Mouse (Mus musculus) right cerebral cortex, postnatal 25 days (tissue): Measurements from ENCODE around the gene Arhgef40.
"Not testable (repeated sequence)": the region's sequence is repeated elsewhere in the genome, so short reads cannot be mapped to it uniquely, and the experiment has no call there.

Experiments used
- DNase-seq: peaks from one replicate; pipeline ENCODE4 v3.0.0; 2022

The Arhgef40 gene

DNA sequence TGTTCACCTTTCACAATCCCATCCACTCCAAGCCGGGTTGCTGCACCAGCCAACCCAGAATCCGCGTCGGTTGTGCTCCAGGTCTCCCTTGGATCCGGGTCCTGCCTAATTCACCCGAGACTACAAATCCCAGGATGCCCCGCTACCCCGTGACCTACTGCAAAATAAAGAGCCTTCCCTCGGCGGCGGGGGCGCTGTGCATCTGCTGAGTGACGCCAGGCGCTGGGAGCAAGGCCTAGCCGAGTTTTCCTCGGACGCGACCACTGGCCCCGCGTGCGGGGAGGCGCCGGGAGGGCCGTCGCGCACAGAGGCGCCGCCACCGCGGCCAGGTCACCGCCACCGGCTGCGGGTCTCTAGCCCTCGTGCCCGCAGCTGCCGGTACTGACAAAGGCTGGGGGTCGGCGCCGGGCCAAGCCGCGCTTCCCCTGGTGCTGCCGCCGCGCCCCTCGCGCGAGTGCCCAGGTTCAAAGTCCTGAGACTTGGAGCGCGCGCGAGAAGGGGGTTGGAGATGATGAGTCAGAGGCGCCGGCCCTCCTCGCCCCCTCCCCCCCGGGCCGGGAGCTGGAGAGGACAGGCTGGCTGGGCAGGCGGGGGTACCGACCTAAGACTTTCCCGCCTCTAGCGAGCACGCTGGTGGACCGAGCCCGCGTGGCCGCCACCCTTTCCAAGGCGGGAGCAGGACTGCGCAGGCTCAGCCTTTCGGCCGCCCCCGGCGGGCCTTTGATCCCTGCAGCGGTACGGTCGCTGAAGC lies 35.2 kb downstream of the Arhgef40 start:
- DNase-seq = peak; percentile 98

DNA sequence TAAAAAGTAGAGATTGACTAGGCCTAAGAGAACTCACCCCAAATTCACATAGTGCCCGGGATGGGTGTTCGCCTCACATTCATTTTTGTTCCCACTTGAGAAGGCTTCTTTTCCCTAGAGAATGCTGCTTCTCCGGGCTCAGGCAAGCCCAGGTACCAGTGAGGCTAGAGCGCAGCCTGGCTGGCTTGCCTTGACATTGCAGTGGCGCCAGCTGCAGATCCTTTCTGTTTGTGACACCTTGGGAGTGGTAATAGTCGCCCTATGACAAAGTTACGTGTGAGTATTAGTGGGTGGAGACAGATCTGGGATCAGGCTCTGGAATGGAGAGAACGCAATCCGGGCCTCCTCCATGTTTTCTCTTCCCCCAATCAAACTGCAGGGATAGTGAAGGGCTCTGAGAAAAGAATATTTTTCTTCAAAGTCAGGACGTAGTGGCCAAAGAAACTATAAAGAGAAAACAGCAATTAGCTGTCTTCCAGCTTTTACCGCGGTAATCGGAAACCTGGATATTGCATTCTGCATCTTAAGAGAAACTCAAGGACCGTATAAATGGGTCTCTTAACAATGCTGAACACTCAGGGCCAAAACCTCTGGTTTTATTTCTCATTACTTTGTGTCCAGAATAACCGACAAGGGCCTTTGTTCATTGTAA lies 36.1 kb downstream of the Arhgef40 start, which contains the start of gene Zfp219:
Zfp219 (minus strand) TSS at position 248 of the 652 bp plus-strand sequence.
- DNase-seq = peak; percentile 69

DNA sequence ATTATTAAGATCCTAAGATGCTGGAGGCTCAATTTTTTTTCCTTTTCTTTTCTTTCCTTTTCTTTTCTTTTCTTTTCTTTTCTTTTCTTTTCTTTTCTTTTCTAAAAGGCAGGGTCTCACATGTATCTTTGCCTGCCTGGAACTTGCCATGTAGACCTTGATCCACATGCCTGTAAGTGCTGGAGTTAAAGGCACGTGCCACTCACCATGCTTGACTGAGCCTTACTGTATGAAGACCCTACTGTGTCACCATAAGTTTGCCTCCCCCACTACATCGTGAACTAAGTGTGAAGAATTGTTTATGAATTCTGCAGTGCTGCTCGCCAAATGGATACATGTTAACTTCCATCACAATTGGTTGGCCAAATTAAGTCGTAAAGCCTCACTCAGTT lies 36.6 kb downstream of the Arhgef40 start:
- no peak for DNase-seq

DNA sequence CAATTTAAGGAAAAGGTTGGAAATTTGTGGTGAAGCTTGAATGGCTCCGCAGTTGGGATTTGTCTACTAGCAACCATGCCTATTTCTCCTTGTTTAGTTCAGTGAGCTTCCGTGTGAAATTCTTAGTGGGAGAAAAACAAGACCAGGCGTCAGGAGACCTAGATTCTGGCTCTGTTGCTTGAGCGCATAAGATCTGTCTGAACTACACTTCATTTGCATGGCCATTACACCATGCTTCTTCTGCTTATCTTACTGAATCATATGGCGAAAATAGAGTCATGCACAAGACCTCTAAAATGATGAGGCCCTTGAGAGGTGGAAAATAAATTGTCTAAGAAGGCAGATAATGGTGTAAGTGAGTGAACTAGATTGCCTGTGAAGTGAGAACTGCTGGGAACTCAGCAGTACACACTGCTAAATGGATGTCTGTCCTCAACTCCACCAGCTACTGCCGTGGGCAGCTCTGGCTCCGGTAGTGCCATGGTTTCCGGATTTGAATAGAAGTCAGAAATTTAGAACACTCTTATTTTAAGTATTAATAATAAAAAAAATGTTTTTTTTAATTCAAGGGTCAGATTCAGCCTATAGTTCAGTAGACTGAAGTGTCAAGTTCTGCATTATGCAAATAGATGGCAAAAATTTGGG lies 37.2 kb downstream of the Arhgef40 start:
- DNase-seq = no peak

DNA sequence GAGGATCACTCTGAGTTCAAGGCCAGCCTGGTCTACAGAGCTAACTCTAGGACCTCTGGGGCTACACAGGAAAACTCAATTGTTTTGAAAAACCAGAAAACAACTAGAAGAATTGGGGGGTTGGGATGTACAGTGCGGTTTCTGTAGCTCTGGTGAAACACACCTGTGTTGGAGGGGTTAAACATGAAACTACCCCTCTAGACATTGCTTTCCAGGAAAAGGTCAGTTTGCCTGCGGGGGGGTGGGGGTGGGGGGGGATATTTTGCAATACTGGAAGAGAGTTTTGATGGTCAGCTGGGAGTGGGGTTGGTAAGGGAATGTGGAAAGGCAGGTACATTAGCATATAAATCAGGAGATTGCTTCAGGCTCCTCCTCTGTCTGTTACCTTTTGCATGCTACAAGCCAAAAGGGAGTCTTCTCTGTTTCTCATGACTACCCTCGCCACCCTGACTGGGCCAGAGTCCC lies 37.8 kb downstream of the Arhgef40 start:
- DNase-seq = peak; percentile 0

DNA sequence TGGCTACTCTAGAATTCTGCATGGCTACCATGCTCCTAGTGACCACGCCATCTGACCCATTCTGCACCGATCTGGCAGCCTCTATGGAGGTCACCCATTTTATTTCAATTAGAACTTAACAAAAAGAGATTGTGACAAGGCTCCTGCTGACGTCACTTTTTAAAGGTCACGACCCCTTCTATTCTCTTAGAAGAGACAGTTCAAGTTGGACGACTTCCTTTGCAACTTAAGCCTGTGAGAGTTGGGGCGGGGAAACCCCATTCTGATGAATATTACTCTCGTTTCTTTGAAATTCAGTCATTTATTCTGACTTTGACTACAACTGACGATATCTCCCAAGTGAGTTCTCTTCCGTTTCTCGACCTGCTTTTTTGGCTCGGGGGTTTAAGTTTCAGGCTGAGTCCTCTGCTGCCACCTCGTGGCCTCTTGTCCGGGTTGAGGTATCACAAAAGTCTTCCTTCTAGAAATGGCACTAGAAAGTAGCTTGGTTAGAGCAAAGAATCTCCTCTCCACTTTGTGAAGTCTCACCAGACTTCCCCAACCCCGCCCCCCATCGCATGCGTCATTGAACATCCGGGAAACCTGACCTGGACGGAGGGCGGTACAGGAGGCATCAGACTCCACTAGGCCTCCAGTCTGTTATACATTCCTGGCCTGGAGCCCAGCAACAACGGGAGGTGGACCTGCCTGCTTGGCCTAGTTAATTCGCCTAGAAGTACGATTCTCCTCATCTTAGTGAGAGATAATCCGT lies 38.4 kb downstream of the Arhgef40 start:
- peak; percentile 78 for DNase-seq

DNA sequence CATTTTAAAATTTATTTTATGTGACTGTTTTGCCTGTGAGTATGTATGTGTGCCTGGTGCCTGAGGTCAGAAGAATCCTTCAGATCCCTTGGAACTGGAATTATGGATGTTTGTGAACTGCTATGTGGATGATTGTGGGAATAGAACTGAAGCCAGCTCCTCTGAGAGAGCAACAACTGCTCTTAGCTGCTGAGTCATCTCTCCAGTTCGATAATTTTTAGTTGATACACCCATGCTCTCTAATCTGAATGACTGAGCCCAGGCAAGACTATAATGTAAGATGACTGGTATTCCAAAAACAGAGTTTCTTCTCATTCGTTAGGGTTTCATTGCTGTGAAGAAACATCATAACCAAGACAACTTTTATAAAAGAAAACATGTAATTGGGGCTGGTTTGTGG lies 39.6 kb downstream of the Arhgef40 start:
- DNase-seq = no peak

DNA sequence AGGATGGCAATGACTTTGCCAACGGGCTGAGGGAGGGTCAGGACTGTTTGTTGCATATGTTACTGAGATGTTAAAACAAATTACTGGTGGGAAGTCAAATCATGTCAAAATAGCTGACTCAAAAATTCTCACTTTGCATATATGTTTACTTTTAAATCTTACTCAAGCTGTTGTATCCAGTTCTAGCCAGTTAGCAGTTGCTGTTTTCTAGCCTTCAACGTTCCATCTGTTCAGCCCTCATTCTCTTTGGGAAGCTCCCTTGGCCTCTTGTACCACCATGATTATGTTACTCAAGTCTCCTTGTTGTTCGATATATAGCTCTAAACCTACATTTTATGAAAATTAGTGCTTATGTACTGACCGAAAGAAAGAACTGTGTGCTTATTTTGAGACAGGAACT lies 41.8 kb downstream of the Arhgef40 start:
- DNase-seq = no peak

DNA sequence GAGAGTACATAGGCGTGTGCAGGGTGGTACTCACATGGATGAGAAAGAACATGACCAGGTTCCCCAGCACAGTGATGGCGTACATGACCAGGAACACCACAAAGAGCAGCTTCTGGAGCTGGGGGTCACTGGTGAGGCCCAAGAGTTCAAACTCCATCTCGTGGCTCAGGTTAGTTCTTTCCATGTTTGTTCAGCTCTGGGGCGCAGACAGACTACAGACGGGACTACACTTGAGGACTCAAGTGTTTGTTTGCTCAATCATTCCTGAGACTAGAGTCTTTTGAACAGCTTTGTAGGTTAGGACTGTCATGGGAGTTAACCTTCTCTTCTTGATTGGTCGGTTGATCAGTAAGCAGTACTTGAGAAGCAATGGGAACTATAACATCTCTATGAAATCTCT lies 51.4 kb downstream of the Arhgef40 start:
- DNase-seq = no peak

DNA sequence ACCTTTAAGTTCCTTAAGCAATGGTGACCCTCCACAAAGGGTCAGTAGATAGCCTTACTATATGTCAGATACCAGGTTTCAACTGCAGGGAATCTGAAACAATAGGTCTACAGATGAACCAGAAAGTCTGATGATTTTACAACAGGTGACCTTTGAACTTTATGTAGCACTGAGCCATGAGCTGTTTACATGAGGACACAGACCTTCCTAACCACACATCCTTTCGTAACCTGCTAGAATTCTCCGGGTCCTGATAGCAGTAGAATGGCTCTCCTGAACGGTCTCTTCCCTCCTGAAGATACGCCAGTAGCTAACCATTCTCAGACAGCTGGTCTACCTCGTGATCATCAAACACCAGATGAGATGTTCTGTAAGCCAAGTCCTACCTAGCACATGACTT lies 54.8 kb downstream of the Arhgef40 start:
- no peak for DNase-seq

DNA sequence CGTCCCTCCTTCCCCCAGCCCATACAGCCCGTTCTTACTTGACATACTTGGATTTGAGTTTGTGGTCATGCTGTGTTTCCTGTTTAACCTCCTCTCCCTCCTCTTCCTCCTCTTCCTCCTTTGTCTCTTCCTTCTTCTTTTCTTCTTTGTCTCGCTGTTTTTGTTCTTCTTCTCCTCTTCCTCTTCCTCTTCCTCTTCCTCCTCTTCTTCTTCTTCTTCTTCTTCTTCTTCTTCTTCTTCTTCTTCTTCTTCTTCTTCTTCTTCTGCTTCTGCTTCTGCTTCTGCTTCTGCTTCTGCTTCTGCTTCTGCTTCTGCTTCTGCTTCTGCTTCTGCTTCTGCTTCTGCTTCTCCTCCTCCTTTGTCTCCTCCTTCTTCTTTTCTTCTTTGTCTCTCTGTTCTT lies 57.8 kb downstream of the Arhgef40 start, which contains the start of gene Olfr221:
Olfr221 (minus strand) TSS at position 101 of the 400 bp plus-strand sequence.
- DNase-seq = not testable (repeated sequence)

DNA sequence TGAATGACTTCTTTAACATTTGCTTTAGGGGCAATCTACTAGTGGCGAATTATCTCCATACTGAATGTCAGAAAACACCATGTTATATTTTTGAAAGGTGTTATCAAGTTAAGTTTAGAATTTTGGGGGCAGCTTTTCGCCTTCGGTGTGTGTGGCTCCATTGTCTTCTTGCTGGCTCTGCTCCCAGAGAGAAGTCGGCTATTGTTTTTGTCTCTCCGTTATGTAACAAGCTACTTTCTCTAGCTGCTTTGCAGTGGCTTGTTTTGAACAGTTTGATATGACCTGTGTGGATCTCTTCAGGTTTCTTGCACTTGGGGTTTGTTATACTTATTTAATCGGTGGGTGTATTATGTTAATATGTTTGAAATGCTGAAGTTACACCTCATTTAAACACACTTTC lies 58.9 kb downstream of the Arhgef40 start:
- no peak for DNase-seq

DNA sequence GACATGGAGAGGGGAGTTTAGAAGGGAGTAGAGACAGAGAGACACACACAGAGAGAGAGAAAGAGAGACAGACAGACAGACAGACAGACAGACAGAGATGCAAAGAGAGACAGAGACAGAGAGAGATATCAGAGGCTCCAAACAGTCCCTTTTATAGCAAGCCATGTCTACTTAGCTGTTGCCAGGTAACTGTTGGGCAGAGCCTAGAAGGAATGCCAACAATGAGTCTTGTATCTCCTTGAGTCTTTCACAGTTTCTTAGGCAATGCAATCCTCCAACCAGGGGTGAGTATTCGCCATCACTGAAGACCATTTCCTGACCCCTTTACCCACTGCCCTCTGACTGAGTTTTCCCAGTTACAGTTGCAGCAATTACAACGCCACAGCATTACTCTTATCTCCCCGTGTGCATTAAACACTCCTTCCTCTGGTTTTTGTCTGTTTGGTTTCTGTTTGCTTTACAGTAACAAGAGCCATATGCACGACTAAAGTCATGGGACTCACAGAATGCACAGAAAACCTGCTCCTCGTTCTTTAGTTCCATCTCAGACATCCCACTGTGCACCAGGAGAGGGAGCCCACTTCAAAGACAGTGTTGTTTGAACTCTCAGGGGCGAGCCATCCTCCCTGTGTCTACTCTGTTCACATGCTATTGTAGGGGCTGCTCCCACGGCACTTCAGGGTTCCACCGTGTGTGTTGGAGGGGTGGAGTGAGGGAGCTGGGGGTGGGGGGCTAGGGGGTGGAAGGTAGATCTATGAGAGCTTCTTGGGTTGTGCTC lies 60.6 kb downstream of the Arhgef40 start:
- no peak for DNase-seq

DNA sequence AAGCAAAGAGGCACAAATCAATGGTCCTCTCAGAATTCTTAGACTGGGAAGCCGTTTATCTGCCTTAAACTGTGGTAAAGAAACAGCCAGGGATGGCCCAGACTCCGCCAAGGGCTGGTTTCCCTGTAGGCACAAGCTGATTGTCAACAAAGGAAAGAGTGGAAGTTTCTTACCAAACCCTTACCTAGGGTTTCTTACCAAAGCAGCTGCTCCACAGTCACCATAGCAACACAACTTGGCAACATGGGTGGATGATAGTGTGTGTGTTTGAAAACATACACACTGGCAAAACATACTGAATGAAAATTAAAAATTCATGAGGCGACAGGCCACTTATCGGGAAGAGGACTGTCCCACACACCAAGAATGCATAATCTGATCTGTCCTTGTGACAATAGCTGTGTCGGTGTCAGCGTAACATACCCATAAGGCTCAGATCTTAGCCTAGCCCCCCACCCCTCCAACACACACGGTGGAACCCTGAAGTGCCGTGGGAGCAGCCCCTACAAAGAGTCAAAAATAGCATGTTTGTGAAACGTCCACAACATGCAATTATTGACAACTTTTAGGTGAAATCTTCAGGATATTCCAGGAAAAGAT lies 61.5 kb downstream of the Arhgef40 start:
- no peak for DNase-seq

DNA sequence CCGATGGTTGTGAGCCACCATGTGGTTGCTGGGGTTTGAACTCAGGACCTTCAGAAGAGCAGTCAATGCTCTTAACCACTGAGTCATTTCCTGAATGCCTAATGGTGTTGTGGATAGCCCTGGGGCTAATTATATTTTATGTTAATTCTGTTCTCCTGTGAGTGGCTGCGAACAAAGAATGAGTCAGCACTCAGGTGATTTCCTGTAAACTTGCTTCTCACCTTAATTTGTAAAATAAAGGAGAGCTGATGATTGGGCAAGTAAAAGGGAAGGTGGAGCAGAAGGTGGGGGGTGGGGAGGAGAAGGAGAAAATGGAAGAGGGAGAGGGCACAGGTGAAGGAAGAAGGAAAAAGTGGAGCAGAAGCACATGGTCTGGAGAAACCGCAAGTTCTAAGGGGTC lies 68.2 kb downstream of the Arhgef40 start:
- not testable (repeated sequence) for DNase-seq
